Mouse (Mus musculus): ENCODE data around the gene Crhr1. TPM values are rescaled to one million over a fixed set of nuclear protein-coding genes. Genes with fewer than 3 reads are reported as not detected.
A peak's percentile ranks its signal among the peaks of the same experiment; 100 is the strongest.
"Not testable (repeated sequence)": the region's sequence is repeated elsewhere in the genome, so short reads cannot be mapped to it uniquely, and the experiment has no call there.

Gene Crhr1
- total RNA-seq, 2 experiments from 2014 or later = 24.9 to 30.5 TPM

DNA sequence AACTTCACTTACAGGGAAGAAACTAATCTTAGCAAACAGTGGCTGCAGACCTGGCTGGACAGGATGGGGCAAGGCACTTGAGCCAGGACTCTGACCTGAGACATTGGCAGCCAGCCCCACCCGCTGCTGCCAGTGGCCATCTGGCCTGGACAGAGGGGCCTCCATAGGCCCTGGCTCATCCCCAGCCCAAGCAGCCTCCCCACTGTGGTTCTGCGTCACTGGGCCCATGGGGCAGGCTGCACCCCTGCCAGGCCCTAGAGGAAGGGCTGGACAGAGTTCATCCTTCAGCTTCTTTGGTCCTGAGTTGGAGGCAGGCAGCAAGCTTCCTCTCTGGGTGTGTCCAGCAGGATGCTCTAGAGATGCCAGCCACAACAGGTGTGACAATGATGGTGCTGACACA is 57.4 kb downstream of the Crhr1 start:
- no peak for DNase-seq (ENCODE audit: low spot score in 2 of 2)

DNA sequence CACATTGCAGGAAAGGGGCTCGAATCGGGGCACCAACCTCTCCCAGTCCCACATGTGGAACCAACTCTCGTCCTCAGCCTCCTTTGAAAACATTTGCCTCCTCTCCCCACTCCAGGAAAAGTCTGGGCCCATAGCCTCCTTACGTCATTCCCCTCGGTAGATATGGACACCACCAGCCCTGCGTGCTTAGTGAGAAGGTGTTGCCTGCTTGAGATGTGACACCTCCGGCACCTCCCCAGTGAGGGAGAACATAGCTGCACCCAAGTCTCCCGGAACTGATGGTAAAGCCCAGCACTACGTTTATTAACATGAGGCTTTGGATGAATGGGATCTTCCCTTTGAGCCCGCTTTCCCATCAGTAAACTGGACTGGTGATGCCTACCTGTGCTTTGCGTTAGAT is 62.7 kb downstream of the Crhr1 start:
- no peak for DNase-seq (ENCODE audit: low spot score in 2 of 2)

DNA sequence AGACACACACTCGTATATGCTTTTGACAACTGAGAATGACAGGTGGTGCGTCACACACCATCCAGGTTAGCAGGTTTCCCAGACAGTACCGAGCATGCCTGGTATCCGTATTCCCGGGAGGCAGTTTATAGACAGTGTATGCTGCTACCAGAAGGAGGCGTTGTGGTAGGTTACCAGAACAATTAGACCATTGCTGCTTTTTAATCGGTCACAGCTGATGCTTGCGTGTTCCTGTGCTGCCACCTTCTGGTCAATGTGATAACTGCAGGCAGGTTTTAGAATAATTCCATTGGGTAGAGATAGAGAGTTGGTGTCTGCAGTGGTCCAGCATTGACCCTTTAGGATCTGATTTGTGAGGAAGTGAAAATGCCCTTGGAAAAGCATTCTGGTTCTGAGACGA is 63.1 kb downstream of the Crhr1 start:
- peak; percentile 89 to 97 for DNase-seq (ENCODE audit: low spot score in 2 of 2)

DNA sequence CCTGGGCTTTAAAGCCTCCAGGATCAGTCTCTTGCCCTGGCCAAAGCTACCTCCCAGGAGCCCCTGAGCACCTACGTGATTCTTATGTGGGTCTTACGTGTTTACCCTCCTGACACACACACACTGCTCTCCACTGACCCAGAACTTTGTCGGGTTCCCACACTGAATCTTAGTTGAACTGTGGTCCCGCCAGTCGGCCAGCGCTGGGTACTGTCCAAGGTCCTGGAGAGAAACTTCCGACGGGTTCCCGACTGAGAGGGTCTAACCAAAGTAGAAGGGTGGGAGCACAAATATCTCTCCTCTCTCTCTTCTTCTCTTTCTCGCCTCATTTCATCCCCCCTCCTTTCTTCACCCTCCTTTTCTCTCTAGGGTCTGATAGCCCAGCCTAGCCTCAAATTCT is 65.2 kb downstream of the Crhr1 start:
- DNase-seq (ENCODE audit: low spot score in 2 of 2) = no peak

DNA sequence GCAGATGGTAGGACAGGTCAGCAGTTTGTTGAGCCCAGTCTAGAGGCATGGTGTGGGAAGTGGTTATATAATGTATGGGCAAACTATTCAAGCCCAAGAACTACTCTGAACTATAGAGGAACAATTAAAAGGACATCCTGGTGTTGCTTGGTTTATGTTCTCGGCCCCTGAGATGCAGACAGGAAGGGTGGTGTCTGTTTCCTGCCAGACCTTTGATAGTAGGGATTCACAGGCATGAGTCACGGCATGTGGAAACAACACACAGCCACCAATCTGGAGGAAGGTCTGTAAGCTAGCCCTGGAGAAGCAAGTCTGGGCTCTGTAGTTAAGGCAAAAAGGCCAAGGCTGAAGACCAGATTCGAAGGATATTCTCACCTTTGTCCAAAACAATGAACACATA is 70.6 kb downstream of the Crhr1 start:
- no peak for DNase-seq (ENCODE audit: low spot score in 2 of 2)

DNA sequence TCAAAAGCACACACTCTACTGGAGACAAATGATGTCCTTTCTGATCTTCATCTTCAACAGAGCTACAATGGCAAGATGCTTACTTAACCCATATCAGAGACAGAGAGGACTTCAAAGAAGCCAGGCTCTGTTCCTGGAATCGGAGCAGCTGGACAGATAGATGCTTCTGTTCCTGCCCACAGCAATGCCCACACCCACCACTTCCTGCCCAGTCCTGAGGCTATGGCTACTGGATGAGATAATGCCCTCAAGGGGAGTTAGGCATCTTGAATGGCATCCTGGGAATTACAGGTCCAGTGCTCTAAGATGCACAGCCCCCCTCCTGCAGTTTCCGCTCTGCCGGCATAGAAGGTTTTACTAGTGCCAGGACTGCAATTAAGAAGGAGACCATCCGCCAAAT is 73.9 kb downstream of the Crhr1 start:
- no peak for DNase-seq (ENCODE audit: low spot score in 2 of 2)

DNA sequence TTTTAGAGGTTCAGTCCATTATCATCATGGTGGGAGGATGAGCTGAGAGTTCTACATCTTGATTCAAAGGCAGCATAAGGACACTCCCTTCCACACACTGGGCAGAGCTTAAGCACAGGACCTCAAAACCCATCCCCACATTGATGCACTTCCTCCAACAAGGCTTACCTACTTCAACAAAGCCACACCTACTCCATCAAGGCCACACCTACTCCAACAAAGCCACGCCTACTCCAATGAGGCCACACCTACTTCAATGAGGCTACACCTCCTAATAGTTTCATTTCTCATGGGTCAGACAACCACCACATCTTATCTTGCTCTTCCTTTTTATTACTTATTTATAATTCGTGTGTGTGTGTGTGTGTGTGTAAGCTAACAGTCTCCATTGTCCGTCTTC is 76.4 kb downstream of the Crhr1 start:
- DNase-seq (ENCODE audit: low spot score in 2 of 2) = no peak

DNA sequence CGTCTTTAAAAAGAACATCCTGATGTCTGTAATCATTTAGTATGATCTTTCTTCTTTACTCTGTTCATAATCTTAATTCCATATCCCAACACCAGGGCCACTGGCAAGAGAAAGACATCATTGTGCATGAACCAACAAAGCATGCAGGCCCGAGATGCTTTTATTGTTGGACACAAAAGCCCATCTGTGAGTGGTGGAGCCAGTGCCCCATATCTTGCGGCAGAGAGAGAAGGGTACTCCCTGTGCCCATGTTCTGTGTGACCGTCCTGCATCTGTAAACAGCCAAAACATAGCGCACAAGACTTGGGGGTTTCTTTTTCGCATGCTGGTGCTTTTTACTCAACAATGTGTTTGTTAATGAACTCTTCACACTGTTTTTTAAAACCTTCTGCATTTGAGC is 78.6 kb downstream of the Crhr1 start:
- DNase-seq (ENCODE audit: low spot score in 2 of 2) = no peak

DNA sequence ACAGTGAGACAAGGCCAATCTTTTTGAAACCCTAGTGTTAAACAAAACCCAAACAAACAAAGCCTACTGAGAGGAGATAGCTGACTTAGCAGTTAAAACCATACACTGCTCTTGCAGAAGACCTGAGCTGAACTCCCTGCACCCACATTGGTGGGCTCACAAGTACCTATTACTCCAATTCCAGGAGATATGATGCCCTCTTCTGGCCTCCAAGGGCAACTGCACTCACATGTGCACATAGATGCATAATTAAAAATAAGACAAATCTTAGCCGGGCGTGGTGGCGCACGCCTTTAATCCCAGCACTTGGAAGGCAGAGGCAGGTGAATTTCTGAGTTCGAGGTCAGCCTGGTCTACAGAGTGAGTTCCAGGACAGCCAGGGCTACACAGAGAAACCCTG is 81.5 kb downstream of the Crhr1 start:
- not testable (repeated sequence) for DNase-seq (ENCODE audit: low spot score in 2 of 2)

DNA sequence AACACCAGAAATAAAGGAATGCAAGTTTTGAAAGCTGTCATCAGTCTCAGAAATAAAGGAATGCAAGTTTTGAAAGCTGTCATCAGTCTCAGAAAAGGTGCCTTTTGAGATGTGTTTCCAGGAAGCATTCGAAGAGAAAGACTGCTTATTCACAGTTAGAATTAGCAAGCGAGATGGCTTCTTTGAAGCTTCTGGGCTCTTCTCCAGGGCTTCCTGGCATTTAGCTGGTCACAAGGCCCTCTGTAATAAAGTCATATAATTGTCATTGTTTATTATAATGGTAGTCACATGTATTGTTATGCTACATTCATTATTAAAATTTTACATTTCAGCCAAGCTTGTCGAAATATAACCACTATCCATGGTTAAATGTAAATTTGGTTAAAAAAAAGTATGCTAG is 85.4 kb downstream of the Crhr1 start:
- no peak for DNase-seq (ENCODE audit: low spot score in 2 of 2)

DNA sequence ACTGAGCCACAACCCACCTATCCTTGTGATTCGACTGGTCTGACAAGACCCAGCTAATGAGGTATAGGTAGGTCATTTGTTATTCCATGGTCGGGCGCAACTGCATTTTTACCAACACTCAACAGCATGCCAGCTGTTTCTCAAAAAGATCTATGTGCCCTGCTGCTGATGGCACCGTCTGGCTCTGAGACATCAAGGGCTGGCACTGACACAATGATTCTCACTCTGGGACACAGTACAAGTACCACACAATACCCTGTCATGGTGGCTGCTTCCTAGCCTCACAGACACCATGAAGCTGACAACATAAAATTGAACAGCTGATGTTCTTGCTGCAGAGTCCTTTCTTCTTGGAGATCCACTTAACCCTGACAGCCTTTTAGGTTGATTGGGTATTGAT is 87.6 kb downstream of the Crhr1 start:
- DNase-seq (ENCODE audit: low spot score in 2 of 2) = no peak

DNA sequence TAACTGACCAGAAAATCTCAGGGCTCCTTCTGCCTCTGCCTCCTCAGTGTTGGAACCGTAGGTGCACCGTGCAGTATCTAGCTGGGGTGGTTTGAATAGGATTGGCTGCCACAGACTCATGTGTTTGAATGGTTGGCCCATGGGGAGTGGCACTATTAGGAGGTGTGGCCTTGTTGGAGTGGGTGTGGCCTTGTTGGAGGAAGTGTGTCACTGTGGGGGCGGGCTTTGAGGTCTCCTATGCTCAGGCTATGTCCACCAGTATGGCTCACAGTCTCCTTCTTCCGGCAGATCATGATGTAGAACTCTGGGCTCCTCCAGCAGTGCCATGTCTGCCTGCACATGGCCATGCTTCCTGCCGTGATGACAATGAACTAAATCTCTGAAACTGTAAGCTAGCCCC is 89.1 kb downstream of the Crhr1 start:
- no peak for DNase-seq (ENCODE audit: low spot score in 2 of 2)

DNA sequence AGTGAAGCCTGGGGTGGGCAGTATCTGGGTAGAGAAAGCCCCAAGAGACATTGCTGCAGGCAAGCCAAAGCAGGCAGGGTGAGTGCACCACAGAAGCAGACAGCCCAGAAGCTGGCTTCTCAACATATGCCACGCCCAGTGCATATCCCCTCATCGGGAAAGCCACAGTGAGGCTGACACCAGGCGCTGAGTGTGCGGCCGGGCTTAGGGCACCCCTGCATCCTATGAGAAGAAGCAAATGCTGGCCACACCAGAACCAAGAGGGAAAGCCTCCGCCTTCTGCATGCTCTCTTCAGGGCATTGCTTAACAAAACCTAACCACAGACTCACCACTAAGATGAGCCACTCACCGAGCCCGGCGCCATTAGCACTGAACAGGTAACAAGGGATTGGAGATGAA is 90.6 kb downstream of the Crhr1 start:
- no peak for DNase-seq (ENCODE audit: low spot score in 2 of 2)

Other genes starting within 250 kb of the Crhr1 start
- gene Nsf, start 178.8 kb upstream of the Crhr1 start, total RNA-seq (2021) = 1,000 to 10,000 TPM; 1,028 to 1,036 TPM
- gene Arf2, start 166.1 kb upstream of the Crhr1 start, total RNA-seq (2021) = 10 to 100 TPM; 53.2 to 57.6 TPM
- gene Sppl2c, start 53.5 kb downstream of the Crhr1 start, total RNA-seq (2021) = not detected
- gene Mapt, start 98.5 kb downstream of the Crhr1 start, total RNA-seq (2021) = 100 to 1,000 TPM; 350 to 364 TPM

All from left cerebral cortex, adult 18-20 months (tissue).